Mouse (Mus musculus) spleen, adult 2 months (tissue): ENCODE measurements around the gene Habp2.

Source experiments
- CTCF ChIP-seq: fragments of 200-500 bp; IDR thresholded peaks from 2 replicates; pipeline ENCODE4 v1.5.1; 2011; ENCODE audit warnings: mild to moderate bottlenecking, inconsistent platforms; ENCODE audit not compliant: insufficient read depth, insufficient read length, insufficient replicate concordance; ENCODE audit errors: extremely low read depth
- POLR2A ChIP-seq: fragments of 200-500 bp; IDR thresholded peaks from 2 replicates; pipeline ENCODE4 v1.6.1; 2011; ENCODE audit warnings: low read depth, low read length, inconsistent platforms

- TF ChIP-seq CTCF (no peak), POLR2A (no peak)
Observed at GRCm38 (mm10) chr19:56367778-56368177, 80.8 kb downstream of the Habp2 start.
